Mouse (Mus musculus): ENCODE measurements around the gene Lexm. TPM values are rescaled to one million over a fixed set of nuclear protein-coding genes. Genes with fewer than 3 reads are reported as not detected.

Lexm gene
- polyA plus RNA-seq, 1 experiment from 2014 or later, result not detected

GRCm38 (mm10) chr4:106596200-106596599 is 20.8 kb downstream of the Lexm start:
- Histone ChIP-seq H3K9ac (no peak overlapping the region), H3K9me3 (no peaks in the 10 kb centered on the region), H3K27ac (no peak overlapping the region), H3K4me1 (no peaks in the 10 kb centered on the region), H3K4me2 (no peak overlapping the region), H3K27me3 (replicated peaks) (no peaks in the 10 kb centered on the region), H3K36me3 (replicated peaks) (no peaks in the 10 kb centered on the region), H3K4me3 (no peak overlapping the region)
- WGBS, result 63% methylated on average over 3 of the region's 3 CpGs
- no peak for ATAC-seq (replicated peaks)

GRCm38 (mm10) chr4:106593636-106594035 is 23.4 kb downstream of the Lexm start:
- Histone ChIP-seq H3K9ac (no peak overlapping the region), H3K36me3 (replicated peaks) (no peaks in the 10 kb centered on the region), H3K4me3 (no peak overlapping the region), H3K4me2 (no peak overlapping the region), H3K4me1 (no peaks in the 10 kb centered on the region), H3K9me3 (no peaks in the 10 kb centered on the region), H3K27ac (no peak overlapping the region), H3K27me3 (replicated peaks) (no peaks in the 10 kb centered on the region)
- 62% methylated on average over 7 of the region's 7 CpGs for WGBS
- no peak for ATAC-seq (replicated peaks)

GRCm38 (mm10) chr4:106590871-106591270 is 26.2 kb downstream of the Lexm start:
- WGBS, result 89% methylated on average over 9 of the region's 9 CpGs
- ATAC-seq (replicated peaks), result no peak
- peaks cover 17% of the 10 kb centered on the region for H3K36me3 ChIP-seq (replicated peaks)
- H3K4me2 ChIP-seq, result no peak overlapping the region
- no peaks in the 10 kb centered on the region for H3K4me1 ChIP-seq
- H3K27ac ChIP-seq, result no peak overlapping the region
- no peaks in the 10 kb centered on the region for H3K9me3 ChIP-seq
- H3K27me3 ChIP-seq (replicated peaks), result no peaks in the 10 kb centered on the region
- H3K9ac ChIP-seq, result no peak overlapping the region
- no peak overlapping the region for H3K4me3 ChIP-seq

- no peak overlapping the region for H3K27ac ChIP-seq
- no peak overlapping the region for H3K9ac ChIP-seq
- H3K9me3 ChIP-seq, result no peaks in the 10 kb centered on the region
- H3K27me3 ChIP-seq (replicated peaks), result no peaks in the 10 kb centered on the region
- peaks cover 22% of the 10 kb centered on the region for H3K36me3 ChIP-seq (replicated peaks)
- H3K4me2 ChIP-seq, result no peak overlapping the region
- no peaks in the 10 kb centered on the region for H3K4me1 ChIP-seq
- WGBS, result 87% methylated on average over 9 of the region's 9 CpGs
- no peak overlapping the region for H3K4me3 ChIP-seq
- no peak for ATAC-seq (replicated peaks)
Measured at GRCm38 (mm10) chr4:106590142-106590541, 26.9 kb downstream of the Lexm start.

GRCm38 (mm10) chr4:106587075-106587474 is 30.0 kb downstream of the Lexm start:
- Histone ChIP-seq H3K4me3 (no peak overlapping the region), H3K4me2 (no peak overlapping the region), H3K36me3 (replicated peaks) (peaks cover 29% of the 10 kb centered on the region), H3K9ac (no peak overlapping the region), H3K4me1 (no peaks in the 10 kb centered on the region), H3K27ac (no peak overlapping the region), H3K27me3 (replicated peaks) (no peaks in the 10 kb centered on the region), H3K9me3 (no peaks in the 10 kb centered on the region)
- 95% methylated on average over 6 of the region's 6 CpGs for WGBS
- no peak for ATAC-seq (replicated peaks)

GRCm38 (mm10) chr4:106584665-106585064 is 32.4 kb downstream of the Lexm start:
- no peaks in the 10 kb centered on the region for H3K9me3 ChIP-seq
- no peak overlapping the region for H3K27ac ChIP-seq
- H3K4me3 ChIP-seq, result no peak overlapping the region
- H3K36me3 ChIP-seq (replicated peaks), result peaks cover 35% of the 10 kb centered on the region
- ATAC-seq (replicated peaks), result no peak
- H3K4me2 ChIP-seq, result no peak overlapping the region
- no peaks in the 10 kb centered on the region for H3K4me1 ChIP-seq
- H3K27me3 ChIP-seq (replicated peaks), result no peaks in the 10 kb centered on the region
- no peak overlapping the region for H3K9ac ChIP-seq
- WGBS, result 89% methylated on average over 4 of the region's 4 CpGs

- Histone ChIP-seq H3K4me2 (no peak overlapping the region), H3K4me3 (no peak overlapping the region), H3K36me3 (replicated peaks) (peaks cover 43% of the 10 kb centered on the region), H3K9me3 (no peaks in the 10 kb centered on the region), H3K27ac (no peak overlapping the region), H3K27me3 (replicated peaks) (no peaks in the 10 kb centered on the region), H3K9ac (no peak overlapping the region), H3K4me1 (no peaks in the 10 kb centered on the region)
- WGBS, result 88% methylated on average over 12 of the region's 12 CpGs
- no peak for ATAC-seq (replicated peaks)
Measured at GRCm38 (mm10) chr4:106582428-106583153, 34.5 kb downstream of the Lexm start.

- H3K27me3 ChIP-seq (replicated peaks), result no peaks in the 10 kb centered on the region
- no peak overlapping the region for H3K9ac ChIP-seq
- no peak overlapping the region for H3K4me2 ChIP-seq
- WGBS, result 88% methylated on average over 15 of the region's 15 CpGs
- H3K36me3 ChIP-seq (replicated peaks), result peaks cover 40% of the 10 kb centered on the region
- H3K4me3 ChIP-seq, result no peak overlapping the region
- no peaks in the 10 kb centered on the region for H3K9me3 ChIP-seq
- H3K4me1 ChIP-seq, result no peaks in the 10 kb centered on the region
- ATAC-seq (replicated peaks), result no peak
- no peak overlapping the region for H3K27ac ChIP-seq
Measured at GRCm38 (mm10) chr4:106581865-106582204, 35.2 kb downstream of the Lexm start.

GRCm38 (mm10) chr4:106581176-106581864 is 35.7 kb downstream of the Lexm start:
- 86% methylated on average over 14 of the region's 14 CpGs for WGBS
- Histone ChIP-seq H3K27ac (no peak overlapping the region), H3K9me3 (no peaks in the 10 kb centered on the region), H3K36me3 (replicated peaks) (peaks cover 35% of the 10 kb centered on the region), H3K4me2 (no peak overlapping the region), H3K27me3 (replicated peaks) (no peaks in the 10 kb centered on the region), H3K4me1 (no peaks in the 10 kb centered on the region), H3K9ac (no peak overlapping the region), H3K4me3 (no peak overlapping the region)
- no peak for ATAC-seq (replicated peaks)

- H3K27me3 ChIP-seq (replicated peaks), result no peaks in the 10 kb centered on the region
- no peak overlapping the region for H3K4me2 ChIP-seq
- 56% methylated on average over 7 of the region's 7 CpGs for WGBS
- ATAC-seq (replicated peaks), result no peak
- H3K9me3 ChIP-seq, result no peaks in the 10 kb centered on the region
- no peak overlapping the region for H3K4me3 ChIP-seq
- H3K36me3 ChIP-seq (replicated peaks), result peaks cover 49% of the 10 kb centered on the region
- H3K27ac ChIP-seq, result no peak overlapping the region
- H3K9ac ChIP-seq, result no peak overlapping the region
- H3K4me1 ChIP-seq, result no peaks in the 10 kb centered on the region
Measured at GRCm38 (mm10) chr4:106577511-106577910, 39.5 kb downstream of the Lexm start.

- ATAC-seq (replicated peaks), result no peak
- 90% methylated on average over 8 of the region's 8 CpGs for WGBS
- H3K4me1 ChIP-seq, result no peaks in the 10 kb centered on the region
- H3K4me3 ChIP-seq, result no peak overlapping the region
- H3K4me2 ChIP-seq, result no peak overlapping the region
- H3K27me3 ChIP-seq (replicated peaks), result no peaks in the 10 kb centered on the region
- H3K27ac ChIP-seq, result no peak overlapping the region
- no peaks in the 10 kb centered on the region for H3K9me3 ChIP-seq
- H3K9ac ChIP-seq, result no peak overlapping the region
- peaks cover 55% of the 10 kb centered on the region for H3K36me3 ChIP-seq (replicated peaks)
Measured at GRCm38 (mm10) chr4:106575022-106575421, 42.0 kb downstream of the Lexm start.

GRCm38 (mm10) chr4:106571081-106571724 is 45.8 kb downstream of the Lexm start:
- no peak for ATAC-seq (replicated peaks)
- 91% methylated on average over 11 of the region's 11 CpGs for WGBS

More at GRCm38 (mm10) chr4:106571081-106571724, 45.8 kb downstream of the Lexm start:
- H3K27me3 ChIP-seq (replicated peaks), result no peaks in the 10 kb centered on the region
- H3K9me3 ChIP-seq, result no peaks in the 10 kb centered on the region
- H3K27ac ChIP-seq, result no peak overlapping the region
- no peak overlapping the region for H3K9ac ChIP-seq
- 0 out of 2 replicates have a peak, but pooled peaks cover 4% of the 10 kb centered on the region for H3K4me1 ChIP-seq
- H3K4me2 ChIP-seq, result no peak overlapping the region
- peaks cover 53% of the 10 kb centered on the region for H3K36me3 ChIP-seq (replicated peaks)
- no peak overlapping the region for H3K4me3 ChIP-seq
